Mouse (Mus musculus) MEL (cell line): ENCODE results near the gene 1700001O22Rik. TPM values are rescaled to one million over a fixed set of nuclear protein-coding genes. Genes with fewer than 3 reads are reported as not detected.

Experiments used
- DNase-seq: peaks from one replicate; pipeline ENCODE4 v3.0.0; 2011; ENCODE audit warnings: low read depth, low spot score
- H3K27ac ChIP-seq: 2 replicates; pipeline ENCODE4 v1.5.1; 2012; ENCODE audit warnings: low read depth, mild to moderate bottlenecking, control low read depth, low read length, moderate library complexity; ENCODE audit not compliant: control insufficient read depth
- H3K27me3 ChIP-seq, 2 experiments: fragments of 150-350 bp in 1 of 2; sonication (generic) in 1 of 2; 2 replicates each; pipeline ENCODE4 v1.6.1; 2012; ENCODE audit warnings: low read length in 2 of 2, mild to moderate bottlenecking in 2 of 2, improper control_type of control experiment in 1 of 2, moderate library complexity in 1 of 2; ENCODE audit not compliant: insufficient read depth in 2 of 2, control insufficient read depth in 1 of 2
- H3K36me3 ChIP-seq, 2 experiments: 2 replicates each; pipeline ENCODE4 v1.6.1; 2012 to 2014; ENCODE audit warnings: low read length in 2 of 2, improper control_type of control experiment in 1 of 2, inconsistent platforms in 1 of 2, mild to moderate bottlenecking in 1 of 2; ENCODE audit not compliant: insufficient read depth in 2 of 2, control insufficient read depth in 1 of 2
- H3K4me1 ChIP-seq, 2 experiments: fragments of 150-350 bp in 1 of 2; sonication (generic) in 1 of 2; 2 replicates each; pipeline ENCODE4 v1.6.1; 2012; ENCODE audit warnings: low read length in 2 of 2, improper control_type of control experiment in 1 of 2, mild to moderate bottlenecking in 1 of 2; ENCODE audit not compliant: insufficient read depth in 2 of 2, control insufficient read depth in 1 of 2
- H3K4me3 ChIP-seq, 2 experiments: fragments of 150-350 bp in 1 of 2; sonication (generic) in 1 of 2; 2 replicates each; pipeline ENCODE4 v1.5.1; 2012; ENCODE audit warnings: low read depth in 2 of 2, low read length in 2 of 2, mild to moderate bottlenecking in 2 of 2, moderate library complexity in 2 of 2, control low read depth in 1 of 2, improper control_type of control experiment in 1 of 2; ENCODE audit not compliant: control insufficient read depth in 1 of 2, insufficient read depth in 1 of 2
- H3K79me2 ChIP-seq: 2 replicates; pipeline ENCODE4 v1.6.1; 2012; ENCODE audit warnings: mild to moderate bottlenecking, low read length, moderate library complexity; ENCODE audit not compliant: control insufficient read depth, poor library complexity, insufficient read depth
- H3K9ac ChIP-seq: 2 replicates; pipeline ENCODE4 v1.6.1; 2012; ENCODE audit warnings: low read depth, mild to moderate bottlenecking, control low read depth, low read length, moderate library complexity; ENCODE audit not compliant: control insufficient read depth, poor library complexity, severe bottlenecking
- H3K9me3 ChIP-seq: fragments of 150-350 bp; sonication (generic); replicated peaks from 2 replicates; pipeline ENCODE4 v1.6.1; 2012; ENCODE audit warnings: mild to moderate bottlenecking, low read length, improper control_type of control experiment, moderate library complexity; ENCODE audit not compliant: insufficient read depth
- BHLHE40 ChIP-seq: IDR thresholded peaks from 2 replicates; pipeline ENCODE4 v1.6.1; 2012; ENCODE audit warnings: low read depth, mild to moderate bottlenecking, inconsistent platforms, low read length, improper control_type of control experiment, borderline replicate concordance
- CHD2 ChIP-seq: IDR thresholded peaks from 2 replicates; pipeline ENCODE4 v1.6.1; 2011; ENCODE audit warnings: low read length, improper control_type of control experiment
- CTCF ChIP-seq, 3 experiments: IDR thresholded peaks in 2 of 3; conservative IDR thresholded peaks in 1 of 3; 2 replicates each; pipeline ENCODE4 v1.5.1; 2011 to 2012; ENCODE audit warnings: low read length in 3 of 3, low read depth in 2 of 3, mild to moderate bottlenecking in 2 of 3, improper control_type of control experiment in 1 of 3, inconsistent platforms in 1 of 3, mixed read lengths in 1 of 3, moderate library complexity in 1 of 3; ENCODE audit not compliant: control insufficient read depth in 1 of 3, insufficient read depth in 1 of 3, poor library complexity in 1 of 3, severe bottlenecking in 1 of 3
- ETS1 ChIP-seq: IDR thresholded peaks from 2 replicates; pipeline ENCODE4 v1.6.1; 2012; ENCODE audit warnings: low read depth, mild to moderate bottlenecking, inconsistent platforms, low read length, improper control_type of control experiment, moderate library complexity
- GABPA ChIP-seq: IDR thresholded peaks from 2 replicates; pipeline ENCODE4 v1.6.1; 2012; ENCODE audit warnings: low read depth, mild to moderate bottlenecking, inconsistent platforms, low read length, improper control_type of control experiment, moderate library complexity
- HCFC1 ChIP-seq: IDR thresholded peaks from 2 replicates; pipeline ENCODE4 v1.6.1; 2012; ENCODE audit warnings: low read depth, mild to moderate bottlenecking, inconsistent platforms, low read length, improper control_type of control experiment, moderate library complexity
- KAT2A ChIP-seq: conservative IDR thresholded peaks from 2 replicates; pipeline ENCODE4 v1.6.1; 2012; ENCODE audit warnings: low read depth, low read length, improper control_type of control experiment, inconsistent platforms
- MAX ChIP-seq: IDR thresholded peaks from 2 replicates; pipeline ENCODE4 v1.6.1; 2011; ENCODE audit warnings: low read length, improper control_type of control experiment
- MAZ ChIP-seq: IDR thresholded peaks from 2 replicates; pipeline ENCODE4 v1.6.1; 2012; ENCODE audit warnings: low read depth, mild to moderate bottlenecking, inconsistent platforms, low read length, improper control_type of control experiment
- MYB ChIP-seq: IDR thresholded peaks from 2 replicates; pipeline ENCODE4 v1.6.1; 2011; ENCODE audit warnings: mild to moderate bottlenecking, low read depth, low read length, improper control_type of control experiment
- MYC ChIP-seq: IDR thresholded peaks from 2 replicates; pipeline ENCODE4 v1.6.1; 2011; ENCODE audit warnings: low read depth, mild to moderate bottlenecking, low read length, improper control_type of control experiment, moderate library complexity
- NELFE ChIP-seq: IDR thresholded peaks from 2 replicates; pipeline ENCODE4 v1.6.1; 2011; ENCODE audit warnings: low read depth, low read length, improper control_type of control experiment
- POLR2AphosphoS5 ChIP-seq: IDR thresholded peaks from 2 replicates; pipeline ENCODE4 v1.6.1; 2012; ENCODE audit warnings: low read depth, borderline replicate concordance, mild to moderate bottlenecking, inconsistent platforms, low read length, moderate library complexity, mixed read lengths
- RAD21 ChIP-seq: IDR thresholded peaks from 2 replicates; pipeline ENCODE4 v1.6.1; 2011; ENCODE audit warnings: mild to moderate bottlenecking, low read depth, low read length, improper control_type of control experiment
- SIN3A ChIP-seq: IDR thresholded peaks from 2 replicates; pipeline ENCODE4 v1.6.1; 2012; ENCODE audit warnings: low read length, improper control_type of control experiment, inconsistent platforms
- SMC3 ChIP-seq: IDR thresholded peaks from 2 replicates; pipeline ENCODE4 v1.6.1; 2011; ENCODE audit warnings: low read depth, low read length, improper control_type of control experiment
- TAL1 ChIP-seq: IDR thresholded peaks from 2 replicates; pipeline ENCODE4 v1.6.1; 2012; ENCODE audit warnings: mild to moderate bottlenecking, inconsistent platforms, low read length, moderate library complexity, mixed read lengths
- TCF12 ChIP-seq: IDR thresholded peaks from 2 replicates; pipeline ENCODE4 v1.6.1; 2014; ENCODE audit warnings: low read depth, mild to moderate bottlenecking, inconsistent platforms, low read length, improper control_type of control experiment, moderate library complexity
- UBTF ChIP-seq: IDR thresholded peaks from 2 replicates; pipeline ENCODE4 v1.6.1; 2012; ENCODE audit warnings: low read depth, mild to moderate bottlenecking, inconsistent platforms, low read length, improper control_type of control experiment, moderate library complexity, borderline replicate concordance; ENCODE audit not compliant: insufficient read depth
- USF1 ChIP-seq: IDR thresholded peaks from 2 replicates; pipeline ENCODE4 v1.6.1; 2014; ENCODE audit warnings: low read depth, mild to moderate bottlenecking, inconsistent platforms, low read length, improper control_type of control experiment, moderate library complexity
- ZC3H11A ChIP-seq: IDR thresholded peaks from 2 replicates; pipeline ENCODE4 v1.6.1; 2012; ENCODE audit warnings: low read depth, mild to moderate bottlenecking, inconsistent platforms, low read length, improper control_type of control experiment
- ZMIZ1 ChIP-seq: IDR thresholded peaks from 2 replicates; pipeline ENCODE4 v1.6.1; 2012; ENCODE audit warnings: low read depth, mild to moderate bottlenecking, inconsistent platforms, low read length, improper control_type of control experiment, moderate library complexity
- polyA plus RNA-seq, 2 experiments: library from polyadenylated mRNA; stranded (reverse) in 1 of 2; unstranded in 1 of 2; fragments of >175 nt in 1 of 2; fragments of >200 nt in 1 of 2; gene quantifications; 2 replicates each; pipeline versions ENCODE4 v1.2.1 to v1.2.4; 2012; ENCODE audit warnings: low replicate concordance in 2 of 2, low read depth in 1 of 2; ENCODE audit not compliant: insufficient read length in 2 of 2, insufficient read depth in 1 of 2, missing spikeins in 1 of 2
- total RNA-seq: library from RNA; depleted of rRNA; stranded (reverse); fragments of 300-350 nt; gene quantifications from 2 replicates; pipeline ENCODE4 v1.2.3, GENCODE M21; 2012

Gene 1700001O22Rik
- total and polyA plus RNA-seq, 3 experiments = 0.50 to 1.8 TPM; not detected in 1

GRCm38 (mm10) chr2:30771806-30772460 lies 31.5 kb downstream of the 1700001O22Rik start (continued):
- TF ChIP-seq GABPA (no peak), SMC3 (no peak), MYC (0 out of 2 replicates have a peak, but pooled peaks have one; percentile 71), RAD21 (no peak), NELFE (peak; percentile 87), SIN3A (peak; percentile 93), UBTF (no peak)

- no peaks in the 10 kb centered on the region for H3K9me3 ChIP-seq
- TF ChIP-seq MYC = no peak
- no peak for TF ChIP-seq TAL1
- TF ChIP-seq CHD2 = no peak
- TF ChIP-seq TCF12 = no peak
- no peak for TF ChIP-seq KAT2A
- no peak for TF ChIP-seq USF1
- TF ChIP-seq POLR2AphosphoS5 = no peak
- TF ChIP-seq SIN3A = no peak
- no peak for TF ChIP-seq ZMIZ1
- no peak for TF ChIP-seq MYB
- TF ChIP-seq HCFC1 = no peak
- no peak for TF ChIP-seq CTCF (IDR thresholded peaks at IDR 0.05 in 2 of 3, conservative IDR thresholded peaks at IDR 0.05 in 1 of 3; ENCODE audit: control insufficient read depth in 1 of 3, insufficient read depth in 1 of 3, low read depth in 2 of 3, low read length in 3 of 3, poor library complexity in 1 of 3, severe bottlenecking in 1 of 3)
- no peak for TF ChIP-seq MAZ
- TF ChIP-seq UBTF = no peak
- no peak for TF ChIP-seq MAX
- no peak for TF ChIP-seq ETS1
- no peak for TF ChIP-seq NELFE
- TF ChIP-seq BHLHE40 = no peak
- no peak for TF ChIP-seq ZC3H11A
- no peak for TF ChIP-seq SMC3
- peak overlapping the region; percentile 97 for H3K27ac ChIP-seq
- peak overlapping the region; percentile 32 to 57 for H3K4me3 ChIP-seq
- H3K36me3 ChIP-seq = peaks cover 0 to 19% of the 10 kb centered on the region in 2 experiments; a peak in 2 of 4 replicates
- H3K79me2 ChIP-seq = peaks cover 2% of the 10 kb centered on the region; the same call in 1 of the 2 replicates
- H3K9ac ChIP-seq = peak overlapping the region; percentile 77
- DNase-seq = peak; percentile 28
- no peaks in the 10 kb centered on the region for H3K27me3 ChIP-seq
- H3K4me1 ChIP-seq = peaks cover 16 to 37% of the 10 kb centered on the region in 2 experiments
These were observed 32.1 kb downstream of the 1700001O22Rik start for GRCm38 (mm10) chr2:30771368-30771805.
